8 mouse cellular contexts compared by ENCODE assay signal in the genomic region with DNA sequence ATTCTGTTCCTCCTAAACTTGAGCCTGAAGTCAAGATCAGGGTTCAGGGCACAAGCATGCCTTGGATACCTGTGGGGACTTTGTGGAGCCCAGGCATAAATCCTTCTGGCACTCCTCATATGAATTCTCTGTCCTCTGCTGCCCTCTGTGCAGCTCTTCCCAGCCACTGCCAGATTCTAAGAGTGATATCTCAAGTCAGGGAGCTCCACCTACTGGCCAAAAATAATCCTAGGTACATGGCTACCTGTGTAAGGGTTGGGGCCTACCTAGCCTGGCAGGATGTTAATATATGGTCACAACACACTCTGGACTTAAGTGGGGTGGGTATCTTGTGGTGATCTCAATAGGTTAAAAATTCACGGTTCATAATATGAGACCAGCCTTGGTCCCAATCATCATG. TPM values are rescaled to one million over a fixed set of nuclear protein-coding genes. Genes with fewer than 3 reads are reported as not detected.
DNase-seq lines count a peak whose midpoint lies in the region; ATAC-seq and TF ChIP-seq lines count a peak whose summit lies in the region.

No protein-coding gene starts in this region.

- DNase-seq in right cerebral cortex, adult 2 months (ENCODE audit: low spot score in 2 of 2) = peak; percentile 63 to 69
- no peak for DNase-seq in right cerebral cortex, postnatal 36 days (ENCODE audit: low spot score in 2 of 2)
- DNase-seq in adrenal gland, postnatal 25 days = peak; percentile 26
- no peak for DNase-seq in ovary, postnatal 10 days (ENCODE audit: low spot score)

- H3K4me2 ChIP-seq in intestine, postnatal 0 days (replicated peaks; ENCODE audit: low read depth) = no peak overlapping the region
- no peak overlapping the region for H3K4me2 ChIP-seq in liver, embryonic 16.5 days (ENCODE audit: low read depth, low read length)

- TF ChIP-seq CTCF in embryonic fibroblast, embryonic 13.5 days (IDR thresholded peaks at IDR 0.05; ENCODE audit: borderline replicate concordance, insufficient read depth, low read length) = peak; percentile 14; the same call in 1 of the 2 replicates
- peak; percentile 83 for TF ChIP-seq CTCF in intestine, postnatal 0 days (IDR thresholded peaks at IDR 0.05; ENCODE audit: low read depth)

- 56% methylated on average over 1 of the region's 1 CpGs for WGBS in intestine, postnatal 0 days
- WGBS in liver, embryonic 16.5 days (ENCODE audit: insufficient replicate concordance) = 55% methylated on average over 1 of the region's 1 CpGs

- peaks cover 95% of the 10 kb centered on the region for H3K36me3 ChIP-seq in intestine, postnatal 0 days (ENCODE audit: control insufficient read depth, insufficient read depth)
- peaks cover 21% of the 10 kb centered on the region for H3K36me3 ChIP-seq in liver, embryonic 16.5 days (ENCODE audit: control insufficient read depth, insufficient read depth)

- peak; percentile 48 for ATAC-seq in intestine, postnatal 0 days
- ATAC-seq in liver, embryonic 16.5 days (ENCODE audit: low read depth) = peak; percentile 64
- peak; percentile 72 for ATAC-seq in neutrophil, adult 5-6 weeks (ENCODE audit: extremely low read depth, insufficient number of reproducible peaks, low FRiP score, poor library complexity, severe bottlenecking)

- H3K27me3 ChIP-seq in intestine, postnatal 0 days (replicated peaks; ENCODE audit: control insufficient read depth, insufficient read depth, low read length) = no peaks in the 10 kb centered on the region
- no peaks in the 10 kb centered on the region for H3K27me3 ChIP-seq in liver, embryonic 16.5 days (ENCODE audit: control insufficient read depth, insufficient read depth, low read depth, low read length)

- no peak overlapping the region for H3K27ac ChIP-seq in embryonic fibroblast, embryonic 13.5 days (ENCODE audit: insufficient read depth, low read length)
- H3K27ac ChIP-seq in intestine, postnatal 0 days (ENCODE audit: low read depth, low read length) = no peak overlapping the region
- H3K27ac ChIP-seq in liver, embryonic 16.5 days (ENCODE audit: low read length) = no peak overlapping the region

- H3K9ac ChIP-seq in intestine, postnatal 0 days (ENCODE audit: low read depth, low read length) = no peak overlapping the region
- H3K9ac ChIP-seq in liver, embryonic 16.5 days (ENCODE audit: low read depth, low read length) = no peak overlapping the region

- no peaks in the 10 kb centered on the region for H3K4me1 ChIP-seq in embryonic fibroblast, embryonic 13.5 days (ENCODE audit: control insufficient read depth, insufficient read depth, low read length)
- H3K4me1 ChIP-seq in intestine, postnatal 0 days (replicated peaks; ENCODE audit: control insufficient read depth, insufficient read depth, low read length) = 0 out of 2 replicates have a peak, but pooled peaks cover 3% of the 10 kb centered on the region
- no peaks in the 10 kb centered on the region for H3K4me1 ChIP-seq in liver, embryonic 16.5 days (ENCODE audit: control insufficient read depth, low read depth, low read length)

- H3K4me3 ChIP-seq in embryonic fibroblast, embryonic 13.5 days (ENCODE audit: insufficient read depth, low read length) = no peak overlapping the region
- H3K4me3 ChIP-seq in intestine, postnatal 0 days (ENCODE audit: low read depth, low read length) = no peak overlapping the region
- no peak overlapping the region for H3K4me3 ChIP-seq in liver, embryonic 16.5 days (ENCODE audit: low read depth, low read length)

- TF ChIP-seq POLR2A in embryonic fibroblast, embryonic 13.5 days (IDR thresholded peaks at IDR 0.05; ENCODE audit: low read depth, low read length) = no peak

- H3K9me3 ChIP-seq in intestine, postnatal 0 days (ENCODE audit: control insufficient read depth) = no peaks in the 10 kb centered on the region
- no peaks in the 10 kb centered on the region for H3K9me3 ChIP-seq in liver, embryonic 16.5 days (replicated peaks; ENCODE audit: control insufficient read depth, low read length)

RNA-seq across cellular contexts. Expression of gene Idua, which starts 8.3 kb away (rescaled TPM):
- total RNA-seq in adrenal gland, postnatal 25 days (2021) = 17.2 and 19.1 TPM in 2 replicates
- 17.9 and 18.6 TPM in 2 replicates for polyA plus RNA-seq in embryonic fibroblast, embryonic 13.5 days (2011; ENCODE audit: insufficient read length, low read depth, missing spikeins)
- 4.8 and 5.8 TPM in 2 replicates for polyA plus RNA-seq in intestine, postnatal 0 days (2015; fragmentation: Nextera tagmentation; extraction: Ambion mirVana)
- 5.0 and 5.8 TPM in 2 replicates for polyA plus RNA-seq in liver, embryonic 16.5 days (2015; fragmentation: Nextera tagmentation; extraction: Ambion mirVana)
- 11.9 and 13.0 TPM in 2 replicates for total RNA-seq in neutrophil, adult 5-6 weeks (2017)

RNA-seq across cellular contexts. Expression of gene Dgkq, which starts 17.6 kb away (rescaled TPM):
- total RNA-seq in adrenal gland, postnatal 25 days (2021) = 21.2 and 22.7 TPM in 2 replicates
- 11.7 and 11.8 TPM in 2 replicates for polyA plus RNA-seq in embryonic fibroblast, embryonic 13.5 days (2011; ENCODE audit: insufficient read length, low read depth, missing spikeins)
- polyA plus RNA-seq in intestine, postnatal 0 days (2015; fragmentation: Nextera tagmentation; extraction: Ambion mirVana) = 10.3 and 13.6 TPM in 2 replicates
- 3.1 and 3.4 TPM in 2 replicates for polyA plus RNA-seq in liver, embryonic 16.5 days (2015; fragmentation: Nextera tagmentation; extraction: Ambion mirVana)
- 18.9 and 43.5 TPM in 2 replicates for total RNA-seq in neutrophil, adult 5-6 weeks (2017)

RNA-seq across cellular contexts. Expression of gene Tmem175, which starts 22.3 kb away (rescaled TPM):
- total RNA-seq in adrenal gland, postnatal 25 days (2021) = 28.5 and 37.2 TPM in 2 replicates
- 29.0 and 36.3 TPM in 2 replicates for polyA plus RNA-seq in embryonic fibroblast, embryonic 13.5 days (2011; ENCODE audit: insufficient read length, low read depth, missing spikeins)
- polyA plus RNA-seq in intestine, postnatal 0 days (2015; fragmentation: Nextera tagmentation; extraction: Ambion mirVana) = 19.4 and 19.5 TPM in 2 replicates
- polyA plus RNA-seq in liver, embryonic 16.5 days (2015; fragmentation: Nextera tagmentation; extraction: Ambion mirVana) = 10.0 and 10.8 TPM in 2 replicates
- total RNA-seq in neutrophil, adult 5-6 weeks (2017) = 14.9 and 17.3 TPM in 2 replicates

RNA-seq across cellular contexts. Expression of gene Gak, which starts 22.3 kb away (rescaled TPM):
- total RNA-seq in adrenal gland, postnatal 25 days (2021) = 86.7 and 95.7 TPM in 2 replicates
- polyA plus RNA-seq in embryonic fibroblast, embryonic 13.5 days (2011; ENCODE audit: insufficient read length, low read depth, missing spikeins) = 74.7 and 92.7 TPM in 2 replicates
- 61.2 and 65.7 TPM in 2 replicates for polyA plus RNA-seq in intestine, postnatal 0 days (2015; fragmentation: Nextera tagmentation; extraction: Ambion mirVana)
- 27.2 and 27.5 TPM in 2 replicates for polyA plus RNA-seq in liver, embryonic 16.5 days (2015; fragmentation: Nextera tagmentation; extraction: Ambion mirVana)
- 169 and 179 TPM in 2 replicates for total RNA-seq in neutrophil, adult 5-6 weeks (2017)

RNA-seq across cellular contexts. Expression of gene Slc26a1, which starts 23.5 kb away (rescaled TPM):
- 0.15 and 1.1 TPM in 2 replicates for total RNA-seq in adrenal gland, postnatal 25 days (2021)
- polyA plus RNA-seq in embryonic fibroblast, embryonic 13.5 days (2011; ENCODE audit: insufficient read length, low read depth, missing spikeins) = 0.23 TPM in 1 of 2 replicates, not detected in the other
- polyA plus RNA-seq in intestine, postnatal 0 days (2015; fragmentation: Nextera tagmentation; extraction: Ambion mirVana) = 1.9 and 2.1 TPM in 2 replicates
- polyA plus RNA-seq in liver, embryonic 16.5 days (2015; fragmentation: Nextera tagmentation; extraction: Ambion mirVana) = 20.7 and 23.7 TPM in 2 replicates
- total RNA-seq in neutrophil, adult 5-6 weeks (2017) = 0.12 TPM in 1 of 2 replicates, not detected in the other

Comparison
In these comparisons a context has a peak if more than half of its experiments do, and no peak if none do; other contexts are left out.
1. DNase-seq: peak in right cerebral cortex, adult 2 months (2 of 2) and adrenal gland, postnatal 25 days (single experiment); none in right cerebral cortex, postnatal 36 days (0 of 2) and ovary, postnatal 10 days (single experiment).
2. Peak in every context shown above with its lines, with median percentiles within 50 percentile points of each other: ATAC-seq.